Mouse (Mus musculus): ENCODE data around the gene Slc26a5.

DNA sequence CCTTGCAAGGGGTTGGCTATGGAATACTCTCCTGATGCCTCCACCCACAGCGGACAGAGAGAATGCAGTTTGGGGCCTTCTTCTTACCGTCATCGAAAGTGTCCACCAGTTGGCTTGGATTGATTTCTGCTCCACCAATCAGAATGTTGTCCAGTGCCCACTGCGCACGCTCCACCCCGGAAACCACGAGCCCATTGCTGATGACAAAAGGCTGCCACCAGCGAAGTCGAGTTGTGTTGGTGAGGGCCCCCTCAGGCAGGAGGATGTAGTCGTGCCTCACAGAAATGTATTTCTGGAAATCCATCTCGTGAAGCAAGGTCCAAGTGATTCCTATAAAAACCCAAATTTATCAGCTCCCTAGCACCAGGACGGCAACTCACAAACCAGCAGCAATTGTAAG is 45.3 kb upstream of the Slc26a5 start:
- TF ChIP-seq POLR2A (IDR thresholded peaks at IDR 0.05; ENCODE audit: control insufficient read depth in 1 of 2, insufficient read depth in 1 of 2, low read depth in 1 of 2, low read length in 2 of 2, poor library complexity in 1 of 2), result no peak
- TF ChIP-seq CTCF (IDR thresholded peaks at IDR 0.05 in 2 of 3, conservative IDR thresholded peaks at IDR 0.05 in 1 of 3; ENCODE audit: control insufficient read depth in 1 of 3, insufficient read depth in 1 of 3, low read depth in 2 of 3, low read length in 3 of 3, poor library complexity in 1 of 3, severe bottlenecking in 1 of 3), result no peak
- no peak for TF ChIP-seq EP300 (IDR thresholded peaks at IDR 0.05; ENCODE audit: low read depth in 1 of 2, low read length in 2 of 2)
- no peak for TF ChIP-seq HCFC1 (IDR thresholded peaks at IDR 0.05; ENCODE audit: low read depth, low read length)

All from MEL (cell line).